Mouse (Mus musculus) skeletal muscle tissue, adult 2 months (tissue): Measurements from ENCODE around the gene Prrt4.

Source experiments
- DNase-seq: peaks from one replicate; pipeline ENCODE4 v3.0.0-alpha.2; 2012; ENCODE audit warnings: low read depth, low spot score

Prrt4 gene

GRCm38 (mm10) chr6:29150001-29150400 is 29.4 kb downstream of the Prrt4 start:
- DNase-seq = no peak

- no peak for DNase-seq
Measured at GRCm38 (mm10) chr6:29147407-29148010, 31.9 kb downstream of the Prrt4 start.

- no peak for DNase-seq
Measured at GRCm38 (mm10) chr6:29146641-29147040, 32.7 kb downstream of the Prrt4 start.

GRCm38 (mm10) chr6:29145456-29146307 is 33.7 kb downstream of the Prrt4 start:
- no peak for DNase-seq

- DNase-seq = no peak
Measured at GRCm38 (mm10) chr6:29144971-29145370, 34.4 kb downstream of the Prrt4 start.

GRCm38 (mm10) chr6:29143608-29144007 is 35.8 kb downstream of the Prrt4 start:
- no peak for DNase-seq

- DNase-seq = peak; percentile 19
Measured at GRCm38 (mm10) chr6:29137441-29137840, 41.9 kb downstream of the Prrt4 start.

- DNase-seq = no peak
Measured at GRCm38 (mm10) chr6:29133100-29133499, 46.3 kb downstream of the Prrt4 start.

- no peak for DNase-seq
Measured at GRCm38 (mm10) chr6:29126878-29127426, 52.4 kb downstream of the Prrt4 start.

- DNase-seq = no peak
Measured at GRCm38 (mm10) chr6:29119990-29120389, 59.4 kb downstream of the Prrt4 start.
